Mouse (Mus musculus) liver, embryonic 14.5 days (tissue): ENCODE data around the gene Gm11562.

ENCODE experiments used
- CTCF ChIP-seq: IDR thresholded peaks from 2 replicates; pipeline ENCODE4 v1.5.1; 2016; ENCODE audit warnings: antibody characterized with exemption, low read depth, control low read depth
- EP300 ChIP-seq: IDR thresholded peaks from 2 replicates; pipeline ENCODE4 v1.6.1; 2016; ENCODE audit warnings: antibody characterized with exemption, low read depth

DNA sequence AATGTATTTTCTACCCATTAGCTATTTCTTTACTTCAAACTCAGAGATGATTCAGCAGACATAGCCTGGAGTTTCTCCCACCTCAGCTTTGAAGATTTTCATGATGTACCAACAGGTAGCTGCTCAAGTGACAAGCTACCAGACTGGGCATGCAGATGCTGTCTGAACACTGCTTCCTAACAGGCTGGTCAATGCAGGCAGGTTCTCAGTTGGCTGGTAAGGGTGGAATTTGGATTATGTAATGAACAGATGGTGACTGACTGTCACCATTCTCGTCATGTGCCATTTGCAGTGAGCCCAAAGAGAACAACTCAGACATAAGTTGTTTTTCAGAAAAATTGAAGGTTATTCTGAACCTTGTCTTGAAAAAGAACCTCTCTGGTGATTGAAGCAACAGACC, 11.1 kb downstream of the Gm11562 start:
- TF ChIP-seq CTCF: no peak
- no peak for TF ChIP-seq EP300
